Mouse (Mus musculus): ENCODE measurements around the gene H2afz.

GRCm38 (mm10) chr3:137863330-137864123, 760 bp upstream of the H2afz start:
- TF ChIP-seq CTCF (IDR thresholded peaks at IDR 0.05; ENCODE audit: extremely low read depth, insufficient read length, insufficient replicate concordance, low read depth, low read length) (no peak), POLR2A (IDR thresholded peaks at IDR 0.05; ENCODE audit: low read depth, low read length) (no peak)
